Mouse (Mus musculus) heart, embryonic 16.5 days (tissue): ENCODE data around the gene Tmem107. TPM values are rescaled to one million over a fixed set of nuclear protein-coding genes. Genes with fewer than 3 reads are reported as not detected.

Experiments used
- ATAC-seq: fragments of 200-750 bp; cut with Nextera tagmentation; replicated peaks from 2 replicates; pipeline ENCODE4 v1.8.0; 2017; ENCODE audit warnings: moderate number of reproducible peaks; ENCODE audit not compliant: insufficient read depth, low FRiP score; ENCODE audit errors: extremely low read depth
- H3K27ac ChIP-seq: fragments of 300-500 bp; sonication (generic); 2 replicates; pipeline ENCODE4 v1.5.1; 2014; ENCODE audit warnings: mild to moderate bottlenecking, low read length, control low read depth, moderate library complexity
- H3K27me3 ChIP-seq: fragments of 300-500 bp; sonication (generic); 2 replicates; pipeline ENCODE4 v1.6.1; 2014; ENCODE audit warnings: low read length, mixed read lengths; ENCODE audit not compliant: control insufficient read depth, insufficient read depth
- H3K36me3 ChIP-seq: fragments of 300-500 bp; sonication (generic); 2 replicates; pipeline ENCODE4 v1.6.1; 2014; ENCODE audit not compliant: control insufficient read depth, insufficient read depth
- H3K4me1 ChIP-seq: fragments of 300-500 bp; sonication (generic); 2 replicates; pipeline ENCODE4 v1.6.1; 2014; ENCODE audit warnings: low read length, mixed read lengths; ENCODE audit not compliant: control insufficient read depth, insufficient read depth
- H3K4me2 ChIP-seq: fragments of 300-500 bp; sonication (generic); 2 replicates; pipeline ENCODE4 v1.6.1; 2014; ENCODE audit warnings: low read depth, mild to moderate bottlenecking, control low read depth, low read length
- H3K4me3 ChIP-seq: fragments of 300-500 bp; sonication (generic); 2 replicates; pipeline ENCODE4 v1.5.1; 2014; ENCODE audit warnings: mild to moderate bottlenecking, control low read depth, low read length
- H3K9ac ChIP-seq: fragments of 300-500 bp; sonication (generic); 2 replicates; pipeline ENCODE4 v1.6.1; 2014; ENCODE audit warnings: low read length, control low read depth
- H3K9me3 ChIP-seq: fragments of 300-500 bp; sonication (generic); replicated peaks from 2 replicates; pipeline ENCODE4 v1.6.1; 2016; ENCODE audit warnings: low read length; ENCODE audit not compliant: control insufficient read depth
- WGBS: fragments of 180-500 bp; shearing (Covaris S2); extraction: QIAGEN DNeasy Blood & Tissue Kit; methylation state at CpG from one replicate; pipeline ENCODE4 v1.1.7; 2014; 5-methylcytosine and 5-hydroxymethylcytosine counted together
- polyA plus RNA-seq: library from polyadenylated mRNA; unstranded; fragments of >200 nt; fragmentation: Nextera tagmentation; extraction: Ambion mirVana; gene quantifications from 2 replicates; pipeline ENCODE4 v1.2.1, GENCODE M21; 2015

The Tmem107 gene
- polyA plus RNA-seq, 1 experiment from 2014 or later = 43.3 TPM

DNA sequence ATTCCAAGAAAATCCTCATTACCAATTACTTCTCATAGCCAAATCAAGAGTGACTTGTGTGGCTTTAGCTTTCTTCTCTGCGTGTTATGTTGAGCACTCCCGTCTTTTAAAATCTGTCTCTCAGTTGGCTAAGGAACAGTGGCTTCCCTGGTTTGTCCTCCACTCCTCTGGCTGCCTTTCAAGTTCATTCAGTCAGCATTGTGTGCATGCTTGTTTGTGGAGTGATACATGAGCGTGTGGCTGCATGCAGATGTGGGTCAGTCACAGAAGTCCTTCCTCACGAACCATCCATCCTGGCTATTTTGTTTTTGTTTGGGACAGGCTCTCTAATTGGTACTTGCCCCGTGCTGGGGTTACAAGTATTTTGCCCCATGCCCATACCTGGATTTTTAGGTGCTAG, 6.0 kb downstream of the Tmem107 start:
- Histone ChIP-seq H3K27me3 (no peaks in the 10 kb centered on the region), H3K4me2 (no peak overlapping the region), H3K9me3 (no peaks in the 10 kb centered on the region), H3K36me3 (no peaks in the 10 kb centered on the region), H3K4me1 (peaks cover 21% of the 10 kb centered on the region), H3K9ac (0 out of 2 replicates have a peak overlapping the region, but pooled peaks have one; percentile 25), H3K4me3 (no peak overlapping the region), H3K27ac (no peak overlapping the region)
- ATAC-seq = no peak
- 59% methylated on average over 5 of the region's 5 CpGs for WGBS

DNA sequence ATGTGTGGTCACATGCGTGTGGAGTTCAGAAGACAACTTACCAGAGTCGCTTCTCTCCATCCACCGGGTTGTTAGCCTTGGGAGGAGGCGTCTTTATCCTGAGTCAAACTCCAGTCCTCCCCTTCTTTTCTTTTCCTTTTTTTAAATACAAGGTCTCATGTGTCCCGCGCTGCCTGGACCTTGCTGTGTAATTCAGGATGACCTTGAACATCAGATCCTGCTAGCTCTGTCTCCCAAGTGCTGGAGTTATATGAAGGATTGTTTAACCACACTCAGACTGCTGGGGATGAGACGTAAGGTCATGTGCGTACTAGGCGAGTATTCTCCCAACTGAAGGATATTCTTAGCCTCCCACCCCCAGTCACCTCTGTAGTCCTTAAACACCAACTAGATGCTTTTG, 6.7 kb downstream of the Tmem107 start:
- peaks cover 19% of the 10 kb centered on the region for H3K4me1 ChIP-seq
- ATAC-seq = no peak
- no peak overlapping the region for H3K27ac ChIP-seq
- H3K36me3 ChIP-seq = no peaks in the 10 kb centered on the region
- no peaks in the 10 kb centered on the region for H3K9me3 ChIP-seq
- no peak overlapping the region for H3K4me2 ChIP-seq
- no peak overlapping the region for H3K9ac ChIP-seq
- no peaks in the 10 kb centered on the region for H3K27me3 ChIP-seq
- H3K4me3 ChIP-seq = no peak overlapping the region
- WGBS = 71% methylated on average over 9 of the region's 9 CpGs

DNA sequence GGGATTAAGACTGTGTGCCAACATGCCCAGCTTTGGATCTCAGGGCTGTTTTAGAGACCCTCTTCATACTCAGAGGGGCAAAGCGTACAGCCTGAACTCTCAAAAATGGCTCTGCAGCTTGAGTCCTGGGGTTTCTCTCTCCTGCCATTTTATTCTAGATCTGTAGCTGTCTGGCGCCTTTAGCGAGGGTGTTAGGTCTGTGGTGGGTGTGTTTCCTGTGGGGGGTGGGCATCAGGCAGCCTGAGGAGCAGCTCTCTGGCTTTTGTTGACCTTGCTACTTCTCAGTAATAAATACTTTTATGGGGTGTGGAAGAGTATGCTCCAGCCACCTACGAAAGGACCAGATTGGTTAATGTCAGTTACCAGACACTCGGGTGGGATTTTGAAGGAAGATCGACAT, 7.4 kb downstream of the Tmem107 start:
- WGBS = 83% methylated on average over 6 of the region's 6 CpGs
- Histone ChIP-seq H3K27me3 (no peaks in the 10 kb centered on the region), H3K4me2 (no peak overlapping the region), H3K4me3 (no peak overlapping the region), H3K36me3 (no peaks in the 10 kb centered on the region), H3K27ac (no peak overlapping the region), H3K9me3 (no peaks in the 10 kb centered on the region), H3K4me1 (peaks cover 16% of the 10 kb centered on the region), H3K9ac (no peak overlapping the region)
- no peak for ATAC-seq

DNA sequence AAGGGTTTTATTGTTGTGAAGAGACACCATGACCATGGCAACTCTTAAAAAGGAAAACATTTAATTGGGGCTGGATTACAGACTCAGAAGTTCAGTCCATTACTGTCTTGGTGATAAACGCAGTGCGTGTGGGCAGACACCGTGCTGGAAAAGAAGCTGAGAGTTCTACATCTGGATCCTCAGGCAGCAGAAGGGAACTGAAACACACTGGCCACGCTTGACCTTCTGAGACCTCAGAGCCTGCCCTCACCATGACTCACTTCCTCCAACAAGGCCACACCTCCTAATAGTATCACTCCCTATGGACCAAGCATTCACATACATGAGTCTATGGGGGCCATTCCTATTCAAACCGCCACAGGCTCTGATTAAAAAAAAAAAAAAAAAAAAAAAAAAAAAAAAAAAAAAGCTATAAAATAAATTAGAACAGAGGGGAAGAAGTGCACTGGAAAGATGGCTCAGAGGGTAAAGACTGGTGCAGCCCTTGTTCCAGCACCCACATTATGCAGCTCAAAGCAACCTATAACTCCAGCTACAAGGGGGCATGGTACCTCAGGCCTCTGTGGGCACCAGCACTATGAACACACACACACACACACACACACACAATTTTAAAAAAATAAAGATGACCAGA, 8.3 kb downstream of the Tmem107 start:
- no peak for ATAC-seq
- H3K36me3 ChIP-seq = no peaks in the 10 kb centered on the region
- peaks cover 13% of the 10 kb centered on the region for H3K4me1 ChIP-seq
- H3K27ac ChIP-seq = 0 out of 2 replicates have a peak overlapping the region, but pooled peaks have one; percentile 18
- H3K4me3 ChIP-seq = no peak overlapping the region
- no peak overlapping the region for H3K9ac ChIP-seq
- H3K9me3 ChIP-seq = no peaks in the 10 kb centered on the region
- H3K4me2 ChIP-seq = no peak overlapping the region
- 58% methylated on average over 5 of the region's 5 CpGs for WGBS
- H3K27me3 ChIP-seq = no peaks in the 10 kb centered on the region

DNA sequence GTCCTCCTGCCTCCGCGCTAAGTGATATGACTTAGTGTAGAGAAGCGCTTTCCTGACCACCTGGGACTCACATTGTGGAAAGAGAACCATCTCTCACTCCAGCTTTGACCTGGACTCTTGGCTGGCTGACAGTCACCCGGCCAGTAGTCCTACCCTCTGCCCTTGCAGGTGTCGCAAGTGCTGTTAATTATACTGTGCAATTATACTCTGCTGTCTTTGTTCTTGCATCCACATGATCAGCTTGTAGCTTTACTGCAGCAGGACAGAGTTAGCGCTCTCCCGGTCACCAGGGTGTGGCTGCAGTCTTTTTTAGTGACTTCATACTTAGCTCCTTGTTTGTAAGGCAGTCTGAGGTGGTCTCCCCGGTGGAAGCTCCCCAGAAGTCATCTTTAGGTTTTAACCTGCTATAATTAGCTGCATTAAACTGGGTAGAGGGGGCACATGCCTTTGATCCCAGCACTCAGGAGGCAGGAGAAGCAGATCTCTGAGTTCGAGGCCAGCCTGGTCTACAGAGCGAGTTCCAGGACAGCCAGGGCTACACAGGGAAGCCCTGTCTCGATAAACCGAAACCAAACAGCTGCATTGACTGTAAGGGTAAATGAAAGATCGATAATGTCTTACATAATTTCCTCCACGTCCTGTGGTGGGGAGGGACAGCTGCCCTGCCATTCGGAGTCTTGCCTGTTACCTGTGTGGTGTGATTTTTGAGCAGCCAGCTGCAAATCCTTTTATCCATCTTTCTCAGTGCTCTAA, 9.7 kb downstream of the Tmem107 start:
- Histone ChIP-seq H3K9me3 (no peaks in the 10 kb centered on the region), H3K27me3 (no peaks in the 10 kb centered on the region), H3K4me2 (no peak overlapping the region), H3K9ac (no peak overlapping the region), H3K27ac (no peak overlapping the region), H3K36me3 (no peaks in the 10 kb centered on the region), H3K4me3 (no peak overlapping the region), H3K4me1 (peaks cover 6% of the 10 kb centered on the region)
- 74% methylated on average over 15 of the region's 15 CpGs for WGBS
- ATAC-seq = no peak

DNA sequence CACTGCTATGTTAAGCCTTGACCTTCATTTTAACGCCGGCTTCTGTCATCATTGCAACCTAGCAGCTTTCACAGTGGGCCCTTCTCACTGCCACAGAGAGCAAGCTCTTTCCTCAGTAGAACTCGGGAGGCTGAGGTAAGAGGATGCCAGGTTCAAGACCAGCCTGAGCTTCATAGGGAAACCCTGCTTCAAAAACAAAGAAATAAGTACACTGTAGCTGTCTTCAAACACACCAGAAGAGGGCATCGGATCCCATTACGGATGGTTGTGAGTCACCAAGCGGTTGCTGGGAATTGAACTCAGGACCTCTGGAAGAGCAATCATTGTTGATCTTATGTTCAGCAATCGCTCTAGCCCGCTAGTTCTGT, 10.2 kb downstream of the Tmem107 start:
- no peak for ATAC-seq
- H3K27me3 ChIP-seq = no peaks in the 10 kb centered on the region
- H3K36me3 ChIP-seq = no peaks in the 10 kb centered on the region
- no peak overlapping the region for H3K4me3 ChIP-seq
- H3K9ac ChIP-seq = no peak overlapping the region
- H3K9me3 ChIP-seq = no peaks in the 10 kb centered on the region
- 85% methylated on average over 8 of the region's 8 CpGs for WGBS
- H3K27ac ChIP-seq = no peak overlapping the region
- H3K4me1 ChIP-seq = peaks cover 6% of the 10 kb centered on the region
- no peak overlapping the region for H3K4me2 ChIP-seq

DNA sequence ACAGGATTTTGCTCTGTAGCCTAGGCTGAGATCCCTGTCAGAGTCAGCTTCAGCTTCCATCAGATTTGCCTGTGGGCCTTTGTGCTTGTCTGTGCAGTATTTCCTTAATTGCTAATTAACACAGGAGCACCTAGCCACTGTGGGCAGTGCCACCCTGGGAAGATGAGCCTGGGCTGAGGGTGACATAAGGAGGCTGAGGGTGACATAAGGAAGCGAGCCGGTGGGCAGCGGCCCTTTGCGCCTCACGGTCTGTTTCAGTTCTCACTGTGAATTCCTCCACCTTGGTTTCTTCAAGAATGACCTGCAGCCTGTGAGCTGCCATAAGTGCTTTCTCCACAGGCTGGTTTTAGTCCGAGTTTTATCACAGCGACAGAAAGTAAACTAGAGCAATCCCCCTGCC, 11.0 kb downstream of the Tmem107 start:
- 77% methylated on average over 7 of the region's 7 CpGs for WGBS
- H3K27me3 ChIP-seq = no peaks in the 10 kb centered on the region

DNA sequence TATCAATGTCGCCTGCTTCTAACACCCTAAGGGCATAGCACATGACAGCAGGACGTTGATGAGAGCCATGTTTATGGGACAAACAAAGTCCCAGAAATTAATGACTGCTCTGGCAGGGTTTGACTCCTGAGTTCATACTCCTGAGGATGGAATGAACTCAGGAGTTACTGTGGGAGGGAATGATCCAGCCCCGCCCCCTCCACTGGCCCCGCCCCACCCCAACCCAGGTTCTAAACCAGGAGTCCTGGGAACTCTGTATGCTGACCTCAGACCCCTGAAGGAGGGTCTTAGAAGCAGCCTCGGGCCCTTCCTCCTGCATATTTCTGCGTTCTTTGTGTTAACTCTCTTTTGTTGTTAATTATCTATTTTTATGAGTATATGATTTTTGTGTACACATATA, 15.0 kb downstream of the Tmem107 start:
- no peak overlapping the region for H3K9ac ChIP-seq
- 77% methylated on average over 6 of the region's 6 CpGs for whole genome bisulfite sequencing
- H3K36me3 ChIP-seq = peaks cover 9% of the 10 kb centered on the region
- no peak overlapping the region for H3K4me3 ChIP-seq
- H3K4me2 ChIP-seq = no peak overlapping the region
- no peaks in the 10 kb centered on the region for H3K27me3 ChIP-seq
- no peak for ATAC-seq
- H3K4me1 ChIP-seq = peaks cover 23% of the 10 kb centered on the region
- H3K27ac ChIP-seq = no peak overlapping the region
- no peaks in the 10 kb centered on the region for H3K9me3 ChIP-seq

More for the DNA sequence above, 11.0 kb downstream of the Tmem107 start:
- Histone ChIP-seq H3K9me3 (no peaks in the 10 kb centered on the region), H3K9ac (no peak overlapping the region), H3K27ac (no peak overlapping the region), H3K36me3 (no peaks in the 10 kb centered on the region), H3K4me1 (peaks cover 3% of the 10 kb centered on the region), H3K4me3 (no peak overlapping the region), H3K4me2 (no peak overlapping the region)
- no peak for ATAC-seq

DNA sequence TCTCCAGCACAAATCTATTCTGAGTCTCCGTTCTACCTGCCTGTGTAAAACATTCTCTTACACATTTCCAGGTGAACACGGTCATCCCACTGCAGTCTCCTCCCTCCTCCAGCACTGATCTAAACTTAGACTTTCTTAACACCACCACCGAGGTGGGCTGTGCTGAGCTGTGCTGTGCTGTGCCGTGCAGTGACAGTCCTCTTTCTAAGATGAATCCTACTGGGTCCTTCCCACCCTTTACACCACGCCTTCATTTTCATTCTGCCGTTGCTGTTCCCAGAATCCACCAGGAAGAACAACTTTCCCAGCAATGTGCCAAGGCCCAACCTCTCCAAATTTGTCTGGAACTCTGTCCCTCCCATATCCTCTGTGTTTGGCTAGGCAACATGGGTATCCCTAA, 15.8 kb downstream of the Tmem107 start:
- Histone ChIP-seq H3K4me1 (peaks cover 28% of the 10 kb centered on the region), H3K9me3 (no peaks in the 10 kb centered on the region), H3K4me3 (no peak overlapping the region), H3K9ac (peak overlapping the region; percentile 22; the same call in 1 of the 2 replicates), H3K27ac (peak overlapping the region; percentile 95), H3K4me2 (no peak overlapping the region), H3K36me3 (peaks cover 10% of the 10 kb centered on the region), H3K27me3 (no peaks in the 10 kb centered on the region)
- WGBS = 34% methylated on average over 6 of the region's 6 CpGs
- ATAC-seq = no peak
